Mouse (Mus musculus) neural tube, embryonic 11.5 days (tissue): ENCODE data around the gene Rbl1. TPM values are rescaled to one million over a fixed set of nuclear protein-coding genes. Genes with fewer than 3 reads are reported as not detected.
"Not testable (repeated sequence)": the region's sequence is repeated elsewhere in the genome, so short reads cannot be mapped to it uniquely, and the experiment has no call there.

Experiments used
- ATAC-seq: fragments of 200-750 bp; cut with Nextera tagmentation; 2 replicates; pipeline ENCODE4 v1.8.0; 2017; ENCODE audit warnings: moderate number of reproducible peaks, mild to moderate bottlenecking, moderate TSS enrichment, moderate library complexity; ENCODE audit not compliant: insufficient read depth, low FRiP score, low TSS enrichment
- DNase-seq: peaks from one replicate; pipeline ENCODE4 v3.0.0-alpha.2; 2015; ENCODE audit warnings: low spot score
- H3K27ac ChIP-seq: fragments of 300-500 bp; sonication (generic); 2 replicates; pipeline ENCODE4 v1.5.1; 2014; ENCODE audit warnings: low read depth, mild to moderate bottlenecking, low read length
- H3K27me3 ChIP-seq: fragments of 300-500 bp; sonication (generic); 2 replicates; pipeline ENCODE4 v1.6.1; 2014; ENCODE audit warnings: mild to moderate bottlenecking, low read length, mixed read lengths; ENCODE audit not compliant: control insufficient read depth, insufficient read depth
- H3K36me3 ChIP-seq: fragments of 300-500 bp; sonication (generic); 2 replicates; pipeline ENCODE4 v1.6.1; 2014; ENCODE audit warnings: mild to moderate bottlenecking, low read length, moderate library complexity, mixed read lengths; ENCODE audit not compliant: control insufficient read depth, insufficient read depth
- H3K4me1 ChIP-seq: fragments of 300-500 bp; sonication (generic); 2 replicates; pipeline ENCODE4 v1.6.1; 2014; ENCODE audit warnings: low read length, mixed read lengths; ENCODE audit not compliant: control insufficient read depth, insufficient read depth
- H3K4me2 ChIP-seq: fragments of 300-500 bp; sonication (generic); 2 replicates; pipeline ENCODE4 v1.6.1; 2014; ENCODE audit warnings: low read depth, mild to moderate bottlenecking, moderate library complexity
- H3K4me3 ChIP-seq: fragments of 300-500 bp; sonication (generic); 2 replicates; pipeline ENCODE4 v1.5.1; 2014; ENCODE audit warnings: low read depth, low read length
- H3K9ac ChIP-seq: fragments of 300-500 bp; sonication (generic); 2 replicates; pipeline ENCODE4 v1.6.1; 2014; ENCODE audit warnings: mild to moderate bottlenecking, low read length
- H3K9me3 ChIP-seq: fragments of 300-500 bp; sonication (generic); 2 replicates; pipeline ENCODE4 v1.6.1; 2016; ENCODE audit warnings: low read length; ENCODE audit not compliant: control insufficient read depth
- WGBS: fragments of 180-500 bp; shearing (Covaris S2); extraction: QIAGEN DNeasy Blood & Tissue Kit; methylation state at CpG from one replicate; pipeline ENCODE4 v1.1.7; 2014; 5-methylcytosine and 5-hydroxymethylcytosine counted together
- polyA plus RNA-seq: library from polyadenylated mRNA; unstranded; fragments of >200 nt; fragmentation: Nextera tagmentation; extraction: Ambion mirVana; gene quantifications from 2 replicates; pipeline ENCODE4 v1.2.1, GENCODE M21; 2014

Rbl1 gene
- polyA plus RNA-seq, 1 experiment from 2014 or later = 29.3 TPM

GRCm38 (mm10) chr2:157203459-157204365, 622 bp downstream of the Rbl1 start:
- H3K4me2 ChIP-seq = peak overlapping the region; percentile 74
- H3K27me3 ChIP-seq = no peaks in the 10 kb centered on the region
- H3K9ac ChIP-seq = peak overlapping the region; percentile 79
- DNase-seq (no peak), ATAC-seq (peak; percentile 88; the same call in 1 of the 2 replicates)
- no peaks in the 10 kb centered on the region for H3K4me1 ChIP-seq
- WGBS = 2% methylated on average over 46 of the region's 49 CpGs
- H3K36me3 ChIP-seq = peaks cover 6% of the 10 kb centered on the region
- H3K27ac ChIP-seq = peak overlapping the region; percentile 95
- peak overlapping the region; percentile 78 for H3K4me3 ChIP-seq
- H3K9me3 ChIP-seq = no peaks in the 10 kb centered on the region

GRCm38 (mm10) chr2:157203026-157203425, 1.3 kb downstream of the Rbl1 start:
- Histone ChIP-seq H3K9me3 (no peaks in the 10 kb centered on the region), H3K36me3 (peaks cover 6% of the 10 kb centered on the region), H3K4me3 (peak overlapping the region; percentile 78), H3K4me1 (no peaks in the 10 kb centered on the region), H3K27ac (no peak overlapping the region), H3K27me3 (no peaks in the 10 kb centered on the region), H3K4me2 (peak overlapping the region; percentile 74), H3K9ac (no peak overlapping the region; the same call in 1 of the 2 replicates)
- DNase-seq = no peak
- no peak for ATAC-seq

GRCm38 (mm10) chr2:157202361-157202760, 2.0 kb downstream of the Rbl1 start:
- no peaks in the 10 kb centered on the region for H3K9me3 ChIP-seq
- no peak overlapping the region for H3K4me2 ChIP-seq
- no peaks in the 10 kb centered on the region for H3K4me1 ChIP-seq
- H3K4me3 ChIP-seq = no peak overlapping the region
- no peak for DNase-seq
- no peaks in the 10 kb centered on the region for H3K27me3 ChIP-seq
- peaks cover 6% of the 10 kb centered on the region for H3K36me3 ChIP-seq
- no peak overlapping the region for H3K27ac ChIP-seq
- 89% methylated on average over 6 of the region's 6 CpGs for WGBS
- no peak for ATAC-seq
- H3K9ac ChIP-seq = no peak overlapping the region

GRCm38 (mm10) chr2:157201081-157201830, 3.1 kb downstream of the Rbl1 start:
- DNase-seq (no peak), ATAC-seq (no peak)
- Histone ChIP-seq H3K9ac (no peak overlapping the region), H3K36me3 (peaks cover 9% of the 10 kb centered on the region), H3K4me3 (no peak overlapping the region), H3K9me3 (no peaks in the 10 kb centered on the region), H3K4me1 (no peaks in the 10 kb centered on the region), H3K27me3 (no peaks in the 10 kb centered on the region), H3K27ac (no peak overlapping the region), H3K4me2 (no peak overlapping the region)
- WGBS = 95% methylated on average over 6 of the region's 6 CpGs

GRCm38 (mm10) chr2:157198405-157198804, 5.9 kb downstream of the Rbl1 start:
- H3K4me3 ChIP-seq, H3K4me2 ChIP-seq, DNase-seq, H3K27me3 ChIP-seq, H3K9ac ChIP-seq, ATAC-seq, H3K27ac ChIP-seq, H3K9me3 ChIP-seq, H3K4me1 ChIP-seq: not testable (repeated sequence)
- peaks cover 13% of the 10 kb centered on the region for H3K36me3 ChIP-seq
- 94% methylated on average over 11 of the region's 11 CpGs for WGBS

GRCm38 (mm10) chr2:157190651-157191050, 13.7 kb downstream of the Rbl1 start:
- H3K27me3 ChIP-seq = no peaks in the 10 kb centered on the region
- no peaks in the 10 kb centered on the region for H3K9me3 ChIP-seq
- H3K4me3 ChIP-seq = no peak overlapping the region
- WGBS = 97% methylated on average over 4 of the region's 4 CpGs
- ATAC-seq (no peak), DNase-seq (no peak)
- no peak overlapping the region for H3K9ac ChIP-seq
- H3K4me1 ChIP-seq = 0 out of 2 replicates have a peak, but pooled peaks cover 4% of the 10 kb centered on the region
- H3K27ac ChIP-seq = no peak overlapping the region
- H3K4me2 ChIP-seq = no peak overlapping the region
- peaks cover 22% of the 10 kb centered on the region for H3K36me3 ChIP-seq

GRCm38 (mm10) chr2:157187223-157187622, 17.1 kb downstream of the Rbl1 start:
- H3K36me3 ChIP-seq = peaks cover 18% of the 10 kb centered on the region; the same call in 1 of the 2 replicates
- H3K9ac ChIP-seq = no peak overlapping the region
- H3K4me3 ChIP-seq = no peak overlapping the region
- 88% methylated on average over 4 of the region's 4 CpGs for WGBS
- 0 out of 2 replicates have a peak, but pooled peaks cover 4% of the 10 kb centered on the region for H3K4me1 ChIP-seq
- H3K9me3 ChIP-seq = no peaks in the 10 kb centered on the region
- no peaks in the 10 kb centered on the region for H3K27me3 ChIP-seq
- no peak overlapping the region for H3K27ac ChIP-seq
- no peak overlapping the region for H3K4me2 ChIP-seq
- no peak for ATAC-seq
- DNase-seq = no peak

- Histone ChIP-seq H3K36me3 (peaks cover 18% of the 10 kb centered on the region; the same call in 1 of the 2 replicates), H3K9ac (no peak overlapping the region), H3K9me3 (no peaks in the 10 kb centered on the region), H3K27ac (no peak overlapping the region), H3K4me1 (0 out of 2 replicates have a peak, but pooled peaks cover 4% of the 10 kb centered on the region), H3K4me3 (no peak overlapping the region), H3K4me2 (no peak overlapping the region), H3K27me3 (no peaks in the 10 kb centered on the region)
- peak; percentile 13 for DNase-seq
- ATAC-seq = no peak
- 13% methylated on average over 5 of the region's 5 CpGs for WGBS
These were observed 17.8 kb downstream of the Rbl1 start for GRCm38 (mm10) chr2:157186504-157186903.
